Mouse (Mus musculus): ENCODE data around the gene Nufip2. TPM values are rescaled to one million over a fixed set of nuclear protein-coding genes. Genes with fewer than 3 reads are reported as not detected.
"Not testable (repeated sequence)": the region's sequence is repeated elsewhere in the genome, so short reads cannot be mapped to it uniquely, and the experiment has no call there.

Nufip2 gene
- polyA plus RNA-seq, 1 experiment from 2014 or later: 4.7 TPM

DNA sequence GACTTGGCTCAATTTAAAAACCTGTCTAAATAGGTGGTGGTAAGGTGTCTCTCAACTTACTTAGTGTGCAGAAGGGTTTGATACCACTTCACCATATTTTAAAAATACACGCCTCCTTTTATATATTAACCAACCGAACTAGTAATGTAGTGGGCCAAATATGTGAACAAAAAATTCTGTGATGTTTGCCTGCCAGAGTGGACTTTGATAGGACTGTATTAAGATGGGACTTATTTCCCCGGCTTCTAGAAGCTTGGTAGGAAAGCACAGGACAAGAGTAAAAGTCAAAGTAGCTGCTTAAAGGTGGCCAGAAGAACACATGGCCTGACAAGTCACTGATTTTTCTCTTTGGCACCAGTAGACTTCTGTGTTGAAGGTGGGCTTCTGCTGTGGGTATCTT is 27.8 kb downstream of the Nufip2 start:
- ATAC-seq (ENCODE audit: insufficient number of reproducible peaks, insufficient read depth, low FRiP score, low TSS enrichment, low read depth): no peak
- H3K4me3 ChIP-seq (replicated peaks): no peak overlapping the region
- H3K27me3 ChIP-seq: no peaks in the 10 kb centered on the region
- 93% methylated on average over 3 of the region's 3 CpGs for WGBS
- no peaks in the 10 kb centered on the region for H3K9me3 ChIP-seq
- no peak overlapping the region for H3K9ac ChIP-seq (replicated peaks)
- H3K4me2 ChIP-seq: no peak overlapping the region
- no peaks in the 10 kb centered on the region for H3K4me1 ChIP-seq (replicated peaks)
- peaks cover 30% of the 10 kb centered on the region for H3K36me3 ChIP-seq
- H3K27ac ChIP-seq: no peak overlapping the region

DNA sequence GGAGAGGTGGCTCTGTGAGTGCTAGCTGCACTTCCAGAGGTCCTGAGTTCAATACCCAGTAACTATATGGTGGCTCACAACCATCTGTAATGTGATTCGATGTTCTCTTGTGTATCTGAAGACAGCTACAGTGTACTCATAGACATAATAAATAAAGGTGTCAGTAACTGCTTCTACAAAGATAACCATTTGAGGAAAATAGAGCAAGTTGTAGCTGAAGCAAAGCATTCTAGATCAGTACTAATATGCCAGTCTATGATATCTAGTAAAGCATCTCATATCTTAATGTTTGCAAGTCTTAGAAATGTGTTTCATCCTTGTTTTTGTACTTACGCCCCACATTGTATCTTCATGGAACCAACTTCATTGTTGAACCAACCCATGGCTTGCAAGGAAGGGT is 33.1 kb downstream of the Nufip2 start:
- 94% methylated on average over 2 of the region's 2 CpGs for WGBS
- Histone ChIP-seq H3K4me3 (replicated peaks) (no peak overlapping the region), H3K9ac (replicated peaks) (no peak overlapping the region), H3K27me3 (no peaks in the 10 kb centered on the region), H3K36me3 (peaks cover 6% of the 10 kb centered on the region; the same call in 1 of the 2 replicates), H3K4me2 (no peak overlapping the region), H3K9me3 (no peaks in the 10 kb centered on the region), H3K27ac (no peak overlapping the region), H3K4me1 (replicated peaks) (no peaks in the 10 kb centered on the region)
- no peak for ATAC-seq (ENCODE audit: insufficient number of reproducible peaks, insufficient read depth, low FRiP score, low TSS enrichment, low read depth)

DNA sequence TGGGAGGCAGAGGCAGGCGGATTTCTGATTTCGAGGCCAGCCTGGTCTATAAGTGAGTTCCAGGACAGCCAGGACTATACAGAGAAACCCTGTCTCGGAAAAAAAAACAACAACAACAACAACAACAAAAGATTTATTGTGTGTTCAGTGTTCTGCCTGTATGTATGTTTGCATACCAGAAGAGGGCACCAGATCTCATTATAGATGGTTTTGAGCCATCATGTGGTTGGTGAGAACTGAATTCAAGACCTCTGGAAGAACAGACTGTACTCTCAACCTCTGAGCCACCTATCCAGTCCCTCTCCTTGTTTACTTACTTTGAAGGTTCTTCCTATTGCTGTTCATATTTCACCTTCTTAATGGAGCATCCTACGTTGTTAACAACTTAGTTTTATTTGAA is 35.4 kb downstream of the Nufip2 start:
- 89% methylated on average over 4 of the region's 4 CpGs for WGBS
- no peak overlapping the region for H3K4me3 ChIP-seq (replicated peaks)
- no peak overlapping the region for H3K4me2 ChIP-seq
- H3K9ac ChIP-seq (replicated peaks): no peak overlapping the region
- ATAC-seq (ENCODE audit: insufficient number of reproducible peaks, insufficient read depth, low FRiP score, low TSS enrichment, low read depth): no peak
- H3K27ac ChIP-seq: no peak overlapping the region
- no peaks in the 10 kb centered on the region for H3K4me1 ChIP-seq (replicated peaks)
- no peaks in the 10 kb centered on the region for H3K9me3 ChIP-seq
- H3K27me3 ChIP-seq: no peaks in the 10 kb centered on the region
- H3K36me3 ChIP-seq: peaks cover 6% of the 10 kb centered on the region; the same call in 1 of the 2 replicates

DNA sequence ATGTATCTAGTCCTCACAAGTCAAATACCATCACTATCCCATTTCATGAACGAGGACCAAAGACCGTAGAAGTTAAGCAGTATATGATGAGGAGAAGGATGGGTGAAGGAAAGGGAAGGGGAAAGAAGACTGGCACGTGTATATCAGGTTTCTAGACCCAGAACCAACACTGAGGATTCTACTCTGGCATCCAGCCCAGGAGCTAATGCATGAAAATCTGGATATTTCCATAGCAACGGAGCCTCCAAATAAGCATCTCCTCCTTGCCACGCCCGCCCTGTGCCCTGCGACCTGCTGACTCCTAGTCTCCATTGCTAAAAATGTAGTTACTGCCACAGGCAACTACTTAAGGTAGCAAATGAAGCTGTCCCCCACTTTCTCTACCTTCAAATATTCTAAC is 38.8 kb downstream of the Nufip2 start:
- Histone ChIP-seq H3K9me3 (no peaks in the 10 kb centered on the region), H3K36me3 (no peaks in the 10 kb centered on the region), H3K4me2 (no peak overlapping the region), H3K4me3 (replicated peaks) (no peak overlapping the region), H3K4me1 (replicated peaks) (no peaks in the 10 kb centered on the region), H3K27me3 (no peaks in the 10 kb centered on the region), H3K27ac (no peak overlapping the region), H3K9ac (replicated peaks) (no peak overlapping the region)
- 82% methylated on average over 7 of the region's 7 CpGs for WGBS
- ATAC-seq (ENCODE audit: insufficient number of reproducible peaks, insufficient read depth, low FRiP score, low TSS enrichment, low read depth): no peak

DNA sequence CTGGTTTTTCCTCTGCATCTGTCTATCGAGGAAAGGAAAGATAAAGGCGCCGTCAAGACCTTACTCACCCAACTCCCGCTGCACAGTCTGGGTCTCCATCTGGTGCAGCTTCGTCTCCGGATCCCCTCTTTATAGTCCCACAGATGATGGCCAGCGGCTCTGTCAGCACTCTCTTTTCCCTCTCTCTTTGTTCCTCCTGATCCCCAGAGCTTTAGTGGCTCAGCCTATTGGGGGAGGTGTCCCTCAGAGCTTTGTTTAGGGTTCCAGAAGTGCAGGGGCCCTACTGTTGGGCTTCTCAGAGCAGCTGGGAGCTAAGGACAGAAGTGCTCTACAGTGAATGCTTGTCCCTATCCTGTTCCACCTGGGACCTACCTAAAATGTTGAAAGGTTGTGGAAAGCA is 39.2 kb downstream of the Nufip2 start, which contains the start of gene Cryba1:
Cryba1 (minus strand) TSS at position 101 of the 400 bp plus-strand sequence.
- no peak within 1 kb of the TSS for H3K9ac ChIP-seq (replicated peaks)
- no peak within 1 kb of the TSS for H3K4me2 ChIP-seq
- WGBS: 55% methylated on average over 7 of the region's 7 CpGs
- no peaks in the 10 kb centered on the region for H3K27me3 ChIP-seq
- no peak within 1 kb of the TSS for H3K27ac ChIP-seq
- H3K4me1 ChIP-seq (replicated peaks): no peaks in the 10 kb centered on the region
- H3K36me3 ChIP-seq: no peaks in the 10 kb centered on the region
- H3K9me3 ChIP-seq: no peaks in the 10 kb centered on the region
- ATAC-seq (ENCODE audit: insufficient number of reproducible peaks, insufficient read depth, low FRiP score, low TSS enrichment, low read depth): no peak
- no peak within 1 kb of the TSS for H3K4me3 ChIP-seq (replicated peaks)

DNA sequence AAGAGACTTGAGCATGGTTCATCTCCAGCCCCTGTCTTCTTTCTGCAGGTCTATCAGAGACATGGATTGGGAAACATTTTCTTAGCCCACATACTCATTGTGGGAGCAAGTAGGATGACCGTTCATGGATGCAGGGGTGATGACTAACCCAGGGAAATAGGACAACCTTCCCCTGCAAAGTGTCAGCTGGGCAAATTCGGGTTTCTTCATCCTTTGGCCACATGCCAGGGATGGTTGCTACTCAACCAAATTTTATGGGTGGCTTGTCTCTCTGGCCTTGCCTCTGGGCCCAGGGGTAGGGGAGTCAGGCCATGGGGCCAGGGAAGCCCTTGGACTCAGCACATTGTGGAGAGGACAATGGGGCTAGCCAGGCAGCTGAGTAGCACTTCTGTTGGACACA is 42.6 kb downstream of the Nufip2 start:
- no peak for ATAC-seq (ENCODE audit: insufficient number of reproducible peaks, insufficient read depth, low FRiP score, low TSS enrichment, low read depth)
- H3K27me3 ChIP-seq: no peaks in the 10 kb centered on the region
- H3K4me2 ChIP-seq: no peak overlapping the region
- H3K4me3 ChIP-seq (replicated peaks): no peak overlapping the region
- H3K36me3 ChIP-seq: no peaks in the 10 kb centered on the region
- H3K9ac ChIP-seq (replicated peaks): no peak overlapping the region
- no peaks in the 10 kb centered on the region for H3K4me1 ChIP-seq (replicated peaks)
- H3K9me3 ChIP-seq: no peaks in the 10 kb centered on the region
- no peak overlapping the region for H3K27ac ChIP-seq
- WGBS: 73% methylated on average over 2 of the region's 2 CpGs

DNA sequence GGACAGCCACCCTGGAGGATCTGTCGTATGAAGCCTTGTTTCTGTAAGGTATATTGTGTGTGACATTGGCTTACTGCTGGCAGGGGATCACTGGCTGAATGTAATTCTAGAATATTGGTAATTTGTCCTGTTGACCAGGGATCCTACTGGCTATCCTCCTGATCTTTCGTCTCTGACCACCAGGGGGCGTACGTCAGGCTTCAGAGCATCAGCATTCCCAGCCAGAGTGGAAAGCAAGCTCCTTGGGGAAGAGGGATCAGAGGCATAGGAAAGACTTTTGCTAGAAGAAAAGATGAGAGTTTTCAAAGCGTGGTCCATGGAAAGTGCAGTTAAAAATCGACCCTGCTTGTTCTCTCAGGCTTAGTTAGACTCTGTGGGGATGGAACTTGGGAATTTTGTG is 51.3 kb downstream of the Nufip2 start:
- no peak for ATAC-seq (ENCODE audit: insufficient number of reproducible peaks, insufficient read depth, low FRiP score, low TSS enrichment, low read depth)
- Histone ChIP-seq H3K4me3 (replicated peaks) (no peak overlapping the region), H3K4me1 (replicated peaks) (no peaks in the 10 kb centered on the region), H3K9ac (replicated peaks) (no peak overlapping the region), H3K9me3 (no peaks in the 10 kb centered on the region), H3K4me2 (no peak overlapping the region), H3K36me3 (no peaks in the 10 kb centered on the region), H3K27ac (no peak overlapping the region), H3K27me3 (0 out of 2 replicates have a peak, but pooled peaks cover 7% of the 10 kb centered on the region)
- WGBS: 1% methylated on average over 6 of the region's 6 CpGs

DNA sequence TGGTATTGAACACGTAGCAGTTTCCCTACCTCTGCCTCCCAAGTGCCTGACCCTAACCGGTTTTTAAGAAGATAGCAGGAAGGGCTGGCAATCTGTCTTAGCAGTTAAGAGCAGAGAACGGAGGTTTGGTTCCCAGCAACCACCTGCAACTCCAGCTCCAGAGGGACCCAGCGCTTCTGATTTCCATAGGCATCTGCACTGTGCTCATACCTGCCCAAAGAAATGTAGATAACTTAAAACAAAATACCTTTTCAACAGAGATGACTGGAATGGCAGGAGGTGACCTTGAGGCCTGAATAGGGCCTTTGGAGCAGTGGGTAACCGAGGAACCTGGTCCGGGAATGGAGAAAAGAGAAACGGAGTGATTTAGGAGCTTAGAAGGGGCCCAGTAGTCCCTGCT is 52.6 kb downstream of the Nufip2 start:
- no peak overlapping the region for H3K4me2 ChIP-seq
- no peaks in the 10 kb centered on the region for H3K4me1 ChIP-seq (replicated peaks)
- H3K27me3 ChIP-seq: 0 out of 2 replicates have a peak, but pooled peaks cover 7% of the 10 kb centered on the region
- H3K9ac ChIP-seq (replicated peaks): no peak overlapping the region
- H3K27ac ChIP-seq: no peak overlapping the region
- H3K9me3 ChIP-seq: no peaks in the 10 kb centered on the region
- 48% methylated on average over 7 of the region's 7 CpGs for WGBS
- H3K36me3 ChIP-seq: no peaks in the 10 kb centered on the region
- no peak for ATAC-seq (ENCODE audit: insufficient number of reproducible peaks, insufficient read depth, low FRiP score, low TSS enrichment, low read depth)
- no peak overlapping the region for H3K4me3 ChIP-seq (replicated peaks)

DNA sequence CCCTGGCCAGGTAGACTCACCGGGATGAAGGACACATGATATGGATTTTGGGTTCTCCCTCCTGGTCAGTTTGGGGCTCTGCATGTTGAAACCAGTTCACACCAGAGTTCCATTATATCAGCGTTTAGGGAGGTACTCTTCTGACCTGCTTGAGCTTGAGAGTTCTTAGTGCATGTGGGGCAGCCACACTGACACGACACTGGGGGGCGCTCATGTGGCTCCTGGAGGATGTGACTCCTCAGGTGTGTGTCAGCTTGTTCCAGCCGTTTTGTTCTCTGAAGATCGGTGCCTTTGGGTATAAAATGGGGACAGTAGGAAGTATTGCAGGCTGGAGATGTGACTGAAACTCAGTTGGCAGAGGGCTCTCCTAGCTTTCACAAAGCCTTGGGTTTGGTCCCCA is 58.0 kb downstream of the Nufip2 start:
- no peak overlapping the region for H3K4me3 ChIP-seq (replicated peaks)
- WGBS: 31% methylated on average over 6 of the region's 6 CpGs
- H3K4me1 ChIP-seq (replicated peaks): no peaks in the 10 kb centered on the region
- no peak overlapping the region for H3K4me2 ChIP-seq
- H3K9me3 ChIP-seq: no peaks in the 10 kb centered on the region
- H3K36me3 ChIP-seq: no peaks in the 10 kb centered on the region
- H3K27me3 ChIP-seq: 0 out of 2 replicates have a peak, but pooled peaks cover 7% of the 10 kb centered on the region
- no peak overlapping the region for H3K27ac ChIP-seq
- H3K9ac ChIP-seq (replicated peaks): no peak overlapping the region
- ATAC-seq (ENCODE audit: insufficient number of reproducible peaks, insufficient read depth, low FRiP score, low TSS enrichment, low read depth): no peak

DNA sequence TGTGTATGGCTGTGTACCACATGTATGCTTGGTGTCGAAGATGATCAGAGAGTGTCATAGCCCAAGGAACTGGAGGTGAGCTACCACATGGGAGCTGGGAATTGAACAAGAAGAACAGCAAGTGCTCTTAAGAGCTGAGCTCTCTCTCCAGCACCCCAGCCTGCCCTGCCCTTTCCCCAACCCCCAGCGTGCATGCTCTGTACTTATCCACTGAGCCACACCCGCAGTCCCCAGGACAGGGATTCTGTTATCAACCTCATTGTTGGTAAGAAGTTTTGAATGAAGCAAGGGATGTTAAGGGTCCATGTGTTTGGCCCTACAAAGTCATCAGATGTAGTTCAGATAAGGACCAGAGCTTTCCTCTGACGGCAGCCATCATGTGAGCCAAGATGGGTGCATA is 60.7 kb downstream of the Nufip2 start:
- Histone ChIP-seq H3K27me3 (no peaks in the 10 kb centered on the region), H3K4me1 (replicated peaks) (no peaks in the 10 kb centered on the region), H3K4me2 (no peak overlapping the region), H3K36me3 (no peaks in the 10 kb centered on the region), H3K9ac (replicated peaks) (no peak overlapping the region), H3K27ac (no peak overlapping the region), H3K9me3 (no peaks in the 10 kb centered on the region), H3K4me3 (replicated peaks) (no peak overlapping the region)
- 86% methylated on average over 4 of the region's 4 CpGs for WGBS
- no peak for ATAC-seq (ENCODE audit: insufficient number of reproducible peaks, insufficient read depth, low FRiP score, low TSS enrichment, low read depth)

DNA sequence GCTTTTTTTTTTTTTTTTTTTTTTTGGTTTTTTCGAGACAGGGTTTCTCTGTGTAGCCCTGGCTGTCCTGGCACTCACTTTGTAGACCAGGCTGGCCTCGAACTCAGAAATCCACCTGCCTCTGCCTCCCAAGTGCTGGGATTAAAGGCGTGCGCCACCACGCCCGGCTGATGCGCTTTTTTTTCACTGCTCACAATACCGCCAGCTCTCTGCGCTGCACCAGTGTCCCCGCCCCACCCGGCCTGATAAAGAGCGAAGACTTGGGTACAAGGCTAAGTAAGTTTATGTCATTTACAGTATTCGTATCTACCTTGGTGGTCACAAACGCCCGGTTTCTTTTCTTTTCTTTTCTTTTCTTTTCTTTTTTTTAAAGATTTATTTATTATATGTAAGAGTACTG is 61.1 kb downstream of the Nufip2 start:
- H3K4me3 ChIP-seq (replicated peaks); H3K4me1 ChIP-seq (replicated peaks): not testable (repeated sequence)

DNA sequence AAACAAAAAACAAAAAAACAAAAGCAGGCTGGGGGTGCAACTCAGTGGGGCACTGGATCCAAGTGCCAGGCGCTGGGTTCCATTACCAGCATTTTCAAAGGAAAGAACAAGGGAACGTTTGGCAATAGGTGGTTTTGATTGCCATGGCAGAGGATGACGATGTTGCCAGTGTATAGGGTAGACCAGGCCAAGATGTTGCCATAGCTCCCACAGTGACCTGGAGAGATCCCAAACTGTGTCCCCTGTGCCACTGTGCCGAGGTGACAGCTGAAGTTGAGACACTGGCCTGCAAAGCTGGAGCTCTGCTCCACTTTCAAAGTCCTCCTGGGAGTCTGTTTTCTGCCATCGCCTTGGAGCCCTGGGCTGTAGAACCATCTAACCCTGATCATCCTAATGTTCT is 63.0 kb downstream of the Nufip2 start:
- ATAC-seq (ENCODE audit: insufficient number of reproducible peaks, insufficient read depth, low FRiP score, low TSS enrichment, low read depth): no peak
- H3K27ac ChIP-seq: no peak overlapping the region
- H3K4me2 ChIP-seq: no peak overlapping the region
- no peaks in the 10 kb centered on the region for H3K4me1 ChIP-seq (replicated peaks)
- no peak overlapping the region for H3K4me3 ChIP-seq (replicated peaks)
- H3K9ac ChIP-seq (replicated peaks): no peak overlapping the region
- WGBS: 84% methylated on average over 5 of the region's 5 CpGs
- no peaks in the 10 kb centered on the region for H3K36me3 ChIP-seq
- no peaks in the 10 kb centered on the region for H3K9me3 ChIP-seq
- H3K27me3 ChIP-seq: peaks cover 3% of the 10 kb centered on the region; the same call in 1 of the 2 replicates

More for the DNA sequence above, 61.1 kb downstream of the Nufip2 start:
- H3K27ac ChIP-seq; H3K4me2 ChIP-seq; H3K9ac ChIP-seq (replicated peaks); H3K36me3 ChIP-seq; H3K9me3 ChIP-seq; ATAC-seq (ENCODE audit: insufficient number of reproducible peaks, insufficient read depth, low FRiP score, low TSS enrichment, low read depth); H3K27me3 ChIP-seq: not testable (repeated sequence)
- 93% methylated on average over 14 of the region's 15 CpGs for WGBS
